In the genomic region with DNA sequence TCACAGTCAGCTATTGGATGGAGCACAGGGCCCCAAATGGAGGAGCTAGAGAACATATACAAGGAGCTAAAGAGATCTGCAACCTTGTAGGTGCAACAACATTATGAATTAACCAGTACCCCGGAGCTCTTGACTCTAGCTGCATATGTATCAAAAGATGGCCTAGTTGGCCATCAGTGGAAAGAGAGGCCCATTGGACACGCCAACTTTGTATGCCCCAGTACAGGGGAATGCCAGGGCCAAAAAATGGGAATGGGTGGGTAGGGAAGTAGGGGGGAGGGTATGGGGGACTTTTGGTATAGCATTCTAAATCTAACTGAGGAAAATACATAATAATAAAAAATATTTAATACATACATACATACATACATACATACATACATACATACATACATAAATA, we compare ENCODE assay signal across 13 mouse cellular contexts. TPM values are rescaled to one million over a fixed set of nuclear protein-coding genes. Genes with fewer than 3 reads are reported as not detected.
"Had no signal": no experiment of that assay in that cellular context is flagged by ENCODE, and none has a peak within 500 bp of the region (broad histone marks: within the 10 kb centered on the region; RNA-seq: fewer than 3 reads in every experiment).

No protein-coding gene starts in this region.

RNA-seq across cellular contexts. Expression of gene 1700001F09Rik, which starts 5.3 kb away (rescaled TPM):
- total RNA-seq: neutrophil, adult 5-6 weeks had no signal
- polyA plus RNA-seq: neural tube, embryonic 12.5 days; neural tube, embryonic 13.5 days; neural tube, embryonic 14.5 days; neural tube, embryonic 15.5 days; small intestine, adult 2 months; spleen, adult 2 months; stomach, embryonic 14.5 days; stomach, embryonic 15.5 days; stomach, embryonic 16.5 days; stomach, postnatal 0 days; thymus, adult 2 months; thymus, postnatal 0 days had no signal

RNA-seq across cellular contexts. Expression of gene Gm8127, which starts 59.3 kb away (rescaled TPM):
- total RNA-seq: neutrophil, adult 5-6 weeks had no signal
- polyA plus RNA-seq: neural tube, embryonic 12.5 days; neural tube, embryonic 13.5 days; neural tube, embryonic 14.5 days; neural tube, embryonic 15.5 days; small intestine, adult 2 months; spleen, adult 2 months; stomach, embryonic 14.5 days; stomach, embryonic 15.5 days; stomach, embryonic 16.5 days; stomach, postnatal 0 days; thymus, adult 2 months; thymus, postnatal 0 days had no signal
